Mouse (Mus musculus): ENCODE measurements at regions not wholly inside any gene's neighbourhood (a gene's known extent, or its start where the extent isn't known, plus 50 kb on each side); places are given as distances from the start of the nearest gene placed in this dataset.

GRCm38 (mm10) chr17:51552277-51553015 is 280.6 kb downstream of the Satb1 start:
- H3K36me3 ChIP-seq (ENCODE audit: control insufficient read depth, insufficient read depth, low read length) = no peaks in the 10 kb centered on the region
- H3K4me3 ChIP-seq (ENCODE audit: low read depth, low read length) = no peak overlapping the region
- no peaks in the 10 kb centered on the region for H3K4me1 ChIP-seq (ENCODE audit: control insufficient read depth, insufficient read depth, low read length)
- H3K4me2 ChIP-seq = no peak overlapping the region
- H3K27me3 ChIP-seq (ENCODE audit: control insufficient read depth, insufficient read depth, low read length) = no peaks in the 10 kb centered on the region
- ATAC-seq (replicated peaks; ENCODE audit: insufficient number of reproducible peaks, low FRiP score, low TSS enrichment) = no peak
- no peaks in the 10 kb centered on the region for H3K9me3 ChIP-seq (replicated peaks; ENCODE audit: control insufficient read depth, low read length)
- no peak overlapping the region for H3K9ac ChIP-seq (ENCODE audit: low read depth, low read length)
- 78% methylated on average over 5 of the region's 5 CpGs for WGBS (ENCODE audit: insufficient replicate concordance)
- no peak overlapping the region for H3K27ac ChIP-seq (ENCODE audit: low read depth, low read length)

- no peak for ATAC-seq (replicated peaks; ENCODE audit: insufficient number of reproducible peaks, low FRiP score, low TSS enrichment)
- Histone ChIP-seq H3K27me3 (ENCODE audit: control insufficient read depth, insufficient read depth, low read length) (no peaks in the 10 kb centered on the region), H3K4me2 (no peak overlapping the region), H3K9ac (ENCODE audit: low read depth, low read length) (no peak overlapping the region), H3K4me3 (ENCODE audit: low read depth, low read length) (no peak overlapping the region), H3K36me3 (ENCODE audit: control insufficient read depth, insufficient read depth, low read length) (no peaks in the 10 kb centered on the region), H3K27ac (ENCODE audit: low read depth, low read length) (no peak overlapping the region), H3K4me1 (ENCODE audit: control insufficient read depth, insufficient read depth, low read length) (no peaks in the 10 kb centered on the region), H3K9me3 (replicated peaks; ENCODE audit: control insufficient read depth, low read length) (no peaks in the 10 kb centered on the region)
- WGBS (ENCODE audit: insufficient replicate concordance) = 34% methylated on average over 3 of the region's 3 CpGs
Observed at GRCm38 (mm10) chr17:51546999-51547398, 286.1 kb downstream of the Satb1 start.

DNA sequence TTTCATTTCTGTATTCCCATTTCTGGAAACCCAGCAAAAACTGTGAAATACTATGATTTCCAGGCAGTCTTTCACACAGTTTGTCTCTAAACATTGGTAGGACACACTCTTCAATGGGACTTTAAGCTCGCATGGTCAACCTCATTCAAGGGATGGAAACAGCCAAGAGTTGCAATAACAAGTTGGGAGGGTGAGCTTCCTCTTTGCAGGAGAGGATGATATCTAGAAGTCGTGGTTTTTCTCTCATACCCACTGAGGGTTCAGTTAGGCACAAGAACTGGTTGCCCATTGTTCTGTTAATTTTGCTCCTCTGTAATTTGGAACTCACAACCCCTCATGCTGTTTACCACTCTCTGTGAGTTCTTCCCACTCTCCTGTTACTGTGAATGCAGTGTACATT is 290.5 kb downstream of the Satb1 start:
- Histone ChIP-seq H3K4me2 (no peak overlapping the region), H3K9me3 (replicated peaks; ENCODE audit: control insufficient read depth, low read length) (no peaks in the 10 kb centered on the region), H3K4me3 (ENCODE audit: low read depth, low read length) (no peak overlapping the region), H3K27me3 (ENCODE audit: control insufficient read depth, insufficient read depth, low read length) (no peaks in the 10 kb centered on the region), H3K9ac (ENCODE audit: low read depth, low read length) (no peak overlapping the region), H3K4me1 (ENCODE audit: control insufficient read depth, insufficient read depth, low read length) (no peaks in the 10 kb centered on the region), H3K27ac (ENCODE audit: low read depth, low read length) (no peak overlapping the region), H3K36me3 (ENCODE audit: control insufficient read depth, insufficient read depth, low read length) (no peaks in the 10 kb centered on the region)
- no peak for ATAC-seq (replicated peaks; ENCODE audit: insufficient number of reproducible peaks, low FRiP score, low TSS enrichment)
- 60% methylated on average over 2 of the region's 2 CpGs for WGBS (ENCODE audit: insufficient replicate concordance)

GRCm38 (mm10) chr17:51534678-51535077 is 298.4 kb downstream of the Satb1 start:
- Histone ChIP-seq H3K4me3 (ENCODE audit: low read depth, low read length) (no peak overlapping the region), H3K27ac (ENCODE audit: low read depth, low read length) (no peak overlapping the region), H3K9me3 (replicated peaks; ENCODE audit: control insufficient read depth, low read length) (no peaks in the 10 kb centered on the region), H3K36me3 (ENCODE audit: control insufficient read depth, insufficient read depth, low read length) (no peaks in the 10 kb centered on the region), H3K4me2 (peak overlapping the region; percentile 37), H3K9ac (ENCODE audit: low read depth, low read length) (no peak overlapping the region), H3K4me1 (ENCODE audit: control insufficient read depth, insufficient read depth, low read length) (no peaks in the 10 kb centered on the region), H3K27me3 (ENCODE audit: control insufficient read depth, insufficient read depth, low read length) (no peaks in the 10 kb centered on the region)
- no peak for ATAC-seq (replicated peaks; ENCODE audit: insufficient number of reproducible peaks, low FRiP score, low TSS enrichment)
- 41% methylated on average over 10 of the region's 10 CpGs for WGBS (ENCODE audit: insufficient replicate concordance)

DNA sequence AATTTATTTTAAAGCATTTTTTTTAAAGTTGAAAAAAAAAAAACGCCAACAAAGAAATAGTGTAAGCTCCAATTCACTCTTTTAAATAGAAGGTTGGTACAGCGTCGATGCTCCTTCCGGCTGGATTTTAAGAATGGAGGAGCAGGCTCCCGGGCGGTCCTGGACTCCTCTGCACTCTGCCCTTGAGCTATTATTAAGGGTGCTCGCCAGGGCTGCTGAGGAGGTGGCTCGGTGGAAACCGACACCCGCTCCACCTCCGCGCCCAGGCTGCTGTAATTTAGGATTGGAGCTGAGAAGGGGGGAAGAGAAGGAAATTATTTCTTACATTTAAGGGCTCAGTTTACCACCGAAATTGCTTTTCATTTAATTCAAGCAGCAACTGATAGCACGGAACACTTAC is 298.8 kb downstream of the Satb1 start:
- H3K4me1 ChIP-seq (ENCODE audit: control insufficient read depth, insufficient read depth, low read length) = no peaks in the 10 kb centered on the region
- H3K9ac ChIP-seq (ENCODE audit: low read depth, low read length) = no peak overlapping the region
- no peak for ATAC-seq (replicated peaks; ENCODE audit: insufficient number of reproducible peaks, low FRiP score, low TSS enrichment)
- H3K4me2 ChIP-seq = peak overlapping the region; percentile 37
- H3K9me3 ChIP-seq (replicated peaks; ENCODE audit: control insufficient read depth, low read length) = no peaks in the 10 kb centered on the region
- no peak overlapping the region for H3K4me3 ChIP-seq (ENCODE audit: low read depth, low read length)
- H3K36me3 ChIP-seq (ENCODE audit: control insufficient read depth, insufficient read depth, low read length) = no peaks in the 10 kb centered on the region
- no peaks in the 10 kb centered on the region for H3K27me3 ChIP-seq (ENCODE audit: control insufficient read depth, insufficient read depth, low read length)
- 43% methylated on average over 14 of the region's 14 CpGs for WGBS (ENCODE audit: insufficient replicate concordance)
- no peak overlapping the region for H3K27ac ChIP-seq (ENCODE audit: low read depth, low read length)

DNA sequence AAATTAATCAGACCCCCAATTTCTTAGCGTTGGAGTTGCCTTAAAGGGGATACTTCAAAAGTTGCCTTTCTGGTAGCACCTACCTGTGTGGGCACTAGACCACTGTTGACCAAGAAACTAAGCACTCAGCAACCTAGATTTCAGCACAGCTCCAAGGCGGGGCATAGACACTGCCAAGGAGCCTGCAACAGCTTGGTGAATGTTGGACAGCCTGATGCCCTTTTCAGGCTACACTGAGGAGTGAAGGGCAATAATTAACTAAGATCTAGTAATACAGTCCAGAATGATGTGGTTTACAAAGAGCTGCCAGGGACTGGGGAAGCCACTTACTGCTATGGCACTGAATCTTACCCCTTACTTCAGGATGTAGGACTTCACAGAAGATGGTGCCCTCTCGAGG is 304.9 kb downstream of the Satb1 start:
- no peaks in the 10 kb centered on the region for H3K27me3 ChIP-seq (ENCODE audit: control insufficient read depth, insufficient read depth, low read length)
- 86% methylated on average over 3 of the region's 3 CpGs for WGBS (ENCODE audit: insufficient replicate concordance)

GRCm38 (mm10) chr17:51526881-51527280 is 306.2 kb downstream of the Satb1 start:
- no peaks in the 10 kb centered on the region for H3K4me1 ChIP-seq (ENCODE audit: control insufficient read depth, insufficient read depth, low read length)
- ATAC-seq (replicated peaks; ENCODE audit: insufficient number of reproducible peaks, low FRiP score, low TSS enrichment) = no peak
- 53% methylated on average over 7 of the region's 7 CpGs for WGBS (ENCODE audit: insufficient replicate concordance)
- no peak overlapping the region for H3K4me2 ChIP-seq
- no peak overlapping the region for H3K27ac ChIP-seq (ENCODE audit: low read depth, low read length)
- H3K9ac ChIP-seq (ENCODE audit: low read depth, low read length) = no peak overlapping the region
- no peaks in the 10 kb centered on the region for H3K36me3 ChIP-seq (ENCODE audit: control insufficient read depth, insufficient read depth, low read length)
- no peaks in the 10 kb centered on the region for H3K27me3 ChIP-seq (ENCODE audit: control insufficient read depth, insufficient read depth, low read length)
- no peaks in the 10 kb centered on the region for H3K9me3 ChIP-seq (replicated peaks; ENCODE audit: control insufficient read depth, low read length)
- H3K4me3 ChIP-seq (ENCODE audit: low read depth, low read length) = no peak overlapping the region

More for the DNA sequence above, 304.9 kb downstream of the Satb1 start:
- no peak overlapping the region for H3K27ac ChIP-seq (ENCODE audit: low read depth, low read length)
- no peak overlapping the region for H3K4me3 ChIP-seq (ENCODE audit: low read depth, low read length)
- H3K4me2 ChIP-seq = no peak overlapping the region
- H3K9me3 ChIP-seq (replicated peaks; ENCODE audit: control insufficient read depth, low read length) = no peaks in the 10 kb centered on the region
- H3K9ac ChIP-seq (ENCODE audit: low read depth, low read length) = no peak overlapping the region
- H3K36me3 ChIP-seq (ENCODE audit: control insufficient read depth, insufficient read depth, low read length) = no peaks in the 10 kb centered on the region
- ATAC-seq (replicated peaks; ENCODE audit: insufficient number of reproducible peaks, low FRiP score, low TSS enrichment) = no peak
- H3K4me1 ChIP-seq (ENCODE audit: control insufficient read depth, insufficient read depth, low read length) = no peaks in the 10 kb centered on the region

DNA sequence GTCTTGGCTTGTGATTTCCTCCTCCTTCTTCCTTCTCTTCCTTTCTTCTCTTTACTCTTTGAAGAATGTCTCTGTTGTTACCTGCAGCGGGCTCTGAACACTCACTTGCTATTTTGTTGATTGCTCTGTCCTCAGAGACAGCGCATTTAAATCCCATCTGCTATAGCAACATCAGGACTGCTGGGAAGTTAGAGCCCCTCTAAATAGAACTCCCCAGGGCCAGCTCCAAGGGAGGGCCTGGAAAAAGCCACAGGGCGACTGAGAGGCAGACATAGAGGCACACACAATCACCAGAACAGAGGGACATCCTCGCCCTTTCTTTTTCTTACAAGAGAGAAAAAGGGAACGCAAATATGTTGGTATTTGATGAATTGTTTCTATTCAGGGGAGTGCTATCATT is 306.6 kb downstream of the Satb1 start:
- no peak for ATAC-seq (replicated peaks; ENCODE audit: insufficient number of reproducible peaks, low FRiP score, low TSS enrichment)
- Histone ChIP-seq H3K4me3 (ENCODE audit: low read depth, low read length) (no peak overlapping the region), H3K4me1 (ENCODE audit: control insufficient read depth, insufficient read depth, low read length) (no peaks in the 10 kb centered on the region), H3K36me3 (ENCODE audit: control insufficient read depth, insufficient read depth, low read length) (no peaks in the 10 kb centered on the region), H3K9ac (ENCODE audit: low read depth, low read length) (no peak overlapping the region), H3K27ac (ENCODE audit: low read depth, low read length) (no peak overlapping the region), H3K9me3 (replicated peaks; ENCODE audit: control insufficient read depth, low read length) (no peaks in the 10 kb centered on the region), H3K27me3 (ENCODE audit: control insufficient read depth, insufficient read depth, low read length) (no peaks in the 10 kb centered on the region), H3K4me2 (no peak overlapping the region)
- WGBS (ENCODE audit: insufficient replicate concordance) = 28% methylated on average over 5 of the region's 5 CpGs

DNA sequence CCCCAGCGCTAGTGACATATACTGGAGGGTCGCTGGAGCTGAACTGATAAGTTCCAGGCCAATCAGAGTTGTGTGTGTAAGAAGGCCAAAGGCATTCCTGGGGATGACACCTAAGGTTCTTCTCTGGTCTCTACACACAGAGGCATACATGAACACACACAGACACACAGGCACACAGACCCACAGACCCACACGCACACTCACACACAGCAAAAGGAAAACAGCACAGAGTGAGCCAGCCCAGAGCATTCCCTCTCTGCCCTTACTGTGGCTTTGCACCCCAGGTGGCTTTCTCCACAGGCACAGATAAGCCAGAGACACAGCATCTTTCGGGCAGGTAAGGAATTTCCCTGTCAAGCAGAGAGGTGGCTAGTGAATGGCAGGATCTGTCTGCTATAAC is 307.1 kb downstream of the Satb1 start:
- H3K27me3 ChIP-seq (ENCODE audit: control insufficient read depth, insufficient read depth, low read length) = no peaks in the 10 kb centered on the region
- no peak overlapping the region for H3K27ac ChIP-seq (ENCODE audit: low read depth, low read length)
- no peaks in the 10 kb centered on the region for H3K4me1 ChIP-seq (ENCODE audit: control insufficient read depth, insufficient read depth, low read length)
- H3K9me3 ChIP-seq (replicated peaks; ENCODE audit: control insufficient read depth, low read length) = no peaks in the 10 kb centered on the region
- H3K9ac ChIP-seq (ENCODE audit: low read depth, low read length) = no peak overlapping the region
- no peak overlapping the region for H3K4me3 ChIP-seq (ENCODE audit: low read depth, low read length)
- no peak for ATAC-seq (replicated peaks; ENCODE audit: insufficient number of reproducible peaks, low FRiP score, low TSS enrichment)
- no peaks in the 10 kb centered on the region for H3K36me3 ChIP-seq (ENCODE audit: control insufficient read depth, insufficient read depth, low read length)
- 30% methylated on average over 4 of the region's 4 CpGs for WGBS (ENCODE audit: insufficient replicate concordance)
- no peak overlapping the region for H3K4me2 ChIP-seq
